Mouse (Mus musculus): ENCODE results near the gene Gm9495.

GRCm38 (mm10) chr8:69399181-69399955, 54.0 kb downstream of the Gm9495 start:
- TF ChIP-seq CTCF (IDR thresholded peaks at IDR 0.05; ENCODE audit: extremely low read depth, insufficient read depth, insufficient read length, insufficient replicate concordance) (no peak), POLR2A (IDR thresholded peaks at IDR 0.05; ENCODE audit: low read depth, low read length) (no peak)
